Mouse (Mus musculus): ENCODE data around the gene Cfap69. TPM values are rescaled to one million over a fixed set of nuclear protein-coding genes. Genes with fewer than 3 reads are reported as not detected.
"Not testable (repeated sequence)": the region's sequence is repeated elsewhere in the genome, so short reads cannot be mapped to it uniquely, and the experiment has no call there.

Gene Cfap69
- not detected for polyA plus RNA-seq (2017; shearing (Covaris generic))

DNA sequence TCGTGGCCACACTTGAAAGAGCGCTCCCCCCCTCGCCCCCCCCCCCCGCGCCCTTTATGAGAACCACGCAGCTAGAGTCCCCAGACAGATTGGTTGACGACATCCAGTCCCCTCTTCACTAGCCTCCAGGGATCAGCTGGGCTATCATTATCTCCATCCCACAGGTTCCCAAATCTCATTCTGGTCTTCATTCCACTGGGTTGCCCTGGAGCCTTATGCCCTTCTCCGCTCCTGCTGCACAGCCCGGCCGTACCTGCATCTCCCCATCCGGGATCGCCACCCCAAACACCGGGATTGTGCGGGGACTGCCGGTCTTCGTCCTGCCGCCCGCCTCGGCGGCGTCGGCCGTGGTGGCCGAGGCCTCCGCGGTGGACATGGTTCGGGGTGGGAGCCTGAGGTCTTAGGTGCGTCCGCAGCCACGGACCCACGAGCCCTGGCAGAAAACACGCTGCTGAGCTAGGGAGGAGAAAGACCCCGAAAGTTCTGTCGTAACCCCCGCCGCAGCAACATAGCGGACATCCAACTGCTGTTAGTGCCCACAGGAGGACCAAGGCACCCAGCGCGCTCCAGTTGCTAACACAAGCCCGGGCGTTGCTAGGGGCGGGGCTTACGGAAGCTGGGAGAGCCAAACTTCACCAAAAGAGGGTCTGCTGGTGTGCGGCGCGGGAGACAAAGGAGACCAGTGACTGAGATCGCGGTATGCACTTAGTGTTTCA, at the start of gene Cfap69:
TSS of gene Cfap69 (minus strand) at position 585 of the 716 bp plus-strand sequence.
- no peak for ATAC-seq

DNA sequence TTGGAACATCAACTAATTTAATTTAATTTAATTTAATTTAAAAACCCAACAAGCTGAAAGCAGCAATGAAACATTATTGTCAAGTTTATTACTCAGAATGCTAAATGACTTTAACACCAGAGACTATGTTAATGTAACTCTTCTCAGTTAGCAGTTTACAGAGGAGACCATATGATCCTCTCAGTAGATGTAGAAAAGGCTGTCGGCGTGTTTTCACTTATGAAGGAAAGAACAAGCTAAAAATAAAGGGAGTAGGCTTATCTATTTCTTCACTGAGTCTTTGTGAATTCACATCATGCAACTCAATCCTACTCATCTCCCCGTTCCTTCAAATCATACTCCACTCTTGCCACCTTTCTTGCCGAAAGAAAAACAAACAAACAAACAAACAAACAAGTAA, 47.0 kb upstream of the Cfap69 start:
- no peak for ATAC-seq

DNA sequence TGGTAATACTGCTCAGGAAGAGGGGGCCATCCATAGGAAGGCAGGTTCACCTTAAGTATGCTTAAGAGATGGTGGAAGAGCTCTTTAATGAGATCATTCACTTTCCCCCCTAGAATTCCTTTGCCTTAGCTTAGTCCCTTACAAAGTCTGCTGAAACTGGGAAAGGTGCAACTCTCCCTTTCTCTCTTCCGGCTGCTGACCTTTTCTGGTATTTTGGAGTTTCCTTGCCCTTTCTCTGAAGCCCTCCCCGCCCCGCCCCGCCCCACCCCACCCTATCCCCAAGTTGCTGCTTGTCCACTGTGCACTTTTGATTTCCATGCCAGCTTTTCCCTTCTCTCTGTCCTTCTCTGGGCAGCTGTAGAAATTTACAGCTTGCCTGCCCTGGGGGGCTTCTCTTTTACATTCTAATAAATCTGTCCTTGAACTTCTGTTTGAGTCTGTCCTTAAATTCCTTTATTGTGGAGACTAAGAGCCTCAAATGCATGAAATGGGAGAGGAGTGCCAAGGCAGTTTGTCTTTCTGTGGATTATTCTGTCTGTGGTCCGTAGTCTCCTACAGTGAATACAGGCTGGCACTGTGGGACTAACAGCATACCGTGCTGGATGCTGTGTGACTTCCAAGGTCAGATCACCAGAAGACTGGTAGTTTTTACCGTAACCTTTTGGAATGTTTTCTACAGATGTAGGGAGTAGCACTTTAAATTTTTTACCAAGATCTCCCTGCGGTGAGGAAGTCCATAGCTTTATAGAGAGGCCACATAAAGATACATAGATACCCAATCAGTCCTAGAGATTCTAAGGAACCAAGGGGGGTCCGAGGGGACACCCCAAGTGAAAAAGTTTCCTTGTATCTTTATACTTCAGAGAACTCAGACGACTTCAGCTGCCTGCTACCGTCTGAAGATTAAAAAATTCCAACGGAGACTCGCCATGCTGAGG, 43.6 kb upstream of the Cfap69 start:
- no peak for ATAC-seq

DNA sequence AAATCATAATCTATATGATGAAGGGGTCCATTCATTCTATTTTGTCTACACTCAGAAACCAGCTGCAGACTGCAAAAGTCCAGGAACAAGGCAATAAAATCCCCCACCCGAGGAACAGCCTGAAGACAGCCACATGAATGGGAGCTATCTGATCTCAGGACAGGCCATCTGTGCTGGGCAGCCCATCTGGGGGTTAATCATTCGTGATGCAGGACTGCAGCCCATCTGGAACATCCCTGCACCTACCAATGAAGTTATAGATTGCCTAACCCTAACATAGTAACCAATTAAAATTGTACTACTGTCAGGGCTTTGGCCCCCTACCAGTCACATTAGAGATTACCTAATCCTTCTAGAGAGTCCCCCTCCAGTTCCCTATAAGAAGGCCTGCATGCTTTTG, 41.0 kb upstream of the Cfap69 start:
- ATAC-seq = no peak

DNA sequence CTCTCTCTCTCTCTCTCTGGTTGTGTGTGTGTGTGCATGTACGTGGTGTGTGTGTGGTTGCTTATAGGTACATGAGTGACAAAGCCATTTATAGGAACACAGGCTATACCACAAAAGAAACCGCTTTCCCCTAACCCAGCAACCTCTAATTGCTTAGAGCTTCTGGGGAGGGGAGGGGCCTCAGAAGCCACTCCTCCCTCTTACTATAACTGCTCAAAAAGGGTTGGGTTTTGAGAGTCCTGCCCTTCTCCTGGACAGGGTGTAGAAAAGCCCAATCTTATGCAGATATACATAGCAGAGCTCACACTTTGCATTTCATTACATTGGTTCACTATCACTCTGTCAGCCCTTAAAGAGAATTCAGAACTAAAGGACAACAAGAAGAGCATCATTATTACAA, 36.3 kb upstream of the Cfap69 start:
- no peak for ATAC-seq

DNA sequence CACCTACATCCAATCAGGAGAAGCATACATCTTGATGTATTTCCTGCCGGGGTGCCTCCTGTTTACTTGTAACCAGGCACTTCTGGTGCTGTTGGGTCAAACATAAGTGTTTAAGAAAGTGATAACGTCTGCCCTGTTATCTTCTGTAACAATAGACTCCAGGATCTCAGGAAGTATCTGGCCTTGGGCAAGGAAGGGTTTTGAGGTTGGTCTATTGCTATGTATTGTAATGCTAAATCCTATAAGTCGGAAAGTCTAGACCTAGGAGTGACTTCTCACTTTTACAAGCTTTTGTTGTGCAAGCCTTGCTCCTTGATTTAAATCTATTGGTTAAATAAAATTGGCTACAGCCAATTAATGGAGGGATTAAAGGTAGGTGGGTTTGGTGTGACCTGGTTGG, 34.8 kb upstream of the Cfap69 start:
- no peak for ATAC-seq

DNA sequence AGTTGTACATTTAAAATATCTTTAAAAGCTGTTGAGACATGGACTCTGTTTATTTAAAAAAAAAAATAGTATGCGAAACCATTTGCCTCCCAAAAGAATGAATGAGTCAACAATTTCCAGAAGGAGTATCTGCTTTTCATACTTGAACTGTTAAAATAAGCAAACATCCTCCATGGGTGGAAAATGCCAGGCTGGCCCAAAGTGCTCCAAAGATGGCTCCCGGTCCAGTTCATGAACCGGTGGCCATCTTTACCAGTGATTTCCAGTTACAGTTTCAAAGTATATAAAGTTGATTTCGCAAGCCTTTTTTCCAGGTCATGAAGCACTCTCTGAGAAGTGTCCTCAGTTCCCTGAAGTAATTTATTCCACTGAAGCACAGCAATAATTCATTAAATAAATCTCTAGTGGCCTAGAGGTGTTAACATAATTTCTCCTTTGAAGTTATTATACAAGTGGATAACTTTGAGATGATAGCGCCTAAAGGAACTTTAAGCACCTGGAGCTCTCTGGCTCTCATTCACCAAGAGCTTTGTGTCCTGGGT, 31.4 kb upstream of the Cfap69 start:
- ATAC-seq = no peak

DNA sequence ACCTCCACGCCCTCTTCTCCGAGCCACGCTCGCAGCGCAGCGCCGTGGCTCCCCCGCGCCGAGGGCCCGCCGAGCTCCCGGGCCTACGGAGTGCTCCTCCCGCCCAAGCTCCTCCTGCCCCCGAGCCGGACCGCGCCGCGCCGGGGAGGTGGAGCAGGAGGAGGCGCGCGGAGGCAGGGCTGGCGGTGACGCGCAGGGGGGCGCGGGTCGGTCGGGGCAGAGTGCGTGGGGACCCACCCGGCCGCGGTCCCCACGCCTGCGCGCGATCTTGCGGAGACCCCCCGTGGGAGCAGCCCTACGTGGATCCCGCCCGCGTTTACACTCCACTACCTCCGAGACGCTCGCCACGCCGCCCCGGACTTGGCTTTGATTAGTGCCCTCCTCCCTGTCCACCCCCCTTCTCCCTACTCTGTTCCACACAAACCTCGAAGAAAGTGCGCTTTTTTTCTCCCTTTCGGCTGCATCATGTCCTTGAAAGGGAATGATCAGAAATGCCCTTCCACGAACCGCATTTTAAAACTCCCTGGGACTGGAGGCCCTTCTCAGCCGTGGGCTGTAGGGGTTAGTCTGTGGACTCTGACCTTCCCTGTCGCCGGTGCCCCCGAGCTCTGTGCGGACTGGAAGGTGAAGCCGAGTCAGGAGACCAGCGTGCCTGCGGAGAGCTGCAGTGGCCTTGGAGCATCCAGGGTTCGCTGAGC, 30.1 kb upstream of the Cfap69 start, which contains the start of gene Steap2:
TSS of gene Steap2 (minus strand) at position 623 of the 698 bp plus-strand sequence.
- no peak for ATAC-seq

DNA sequence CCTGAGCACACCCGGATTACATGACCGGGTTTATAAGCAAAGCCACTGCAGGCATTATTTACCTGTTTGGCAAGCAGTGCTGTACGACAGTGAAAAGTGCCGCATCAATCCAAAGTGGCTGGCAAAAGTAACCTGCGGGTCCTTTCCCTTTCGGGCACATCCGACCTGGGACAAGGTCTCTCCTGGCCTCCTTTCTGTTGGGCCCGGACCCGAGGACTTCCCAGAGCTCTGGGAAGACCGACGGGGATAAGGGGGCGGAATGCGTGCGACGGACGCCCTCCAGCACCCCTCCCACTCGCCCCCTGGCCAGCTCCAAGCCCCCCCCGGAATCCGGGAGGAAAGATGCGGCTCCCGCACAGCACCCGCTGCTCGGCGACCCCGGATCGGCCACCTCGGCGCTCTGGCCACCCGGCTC, 29.5 kb upstream of the Cfap69 start:
- ATAC-seq = no peak

DNA sequence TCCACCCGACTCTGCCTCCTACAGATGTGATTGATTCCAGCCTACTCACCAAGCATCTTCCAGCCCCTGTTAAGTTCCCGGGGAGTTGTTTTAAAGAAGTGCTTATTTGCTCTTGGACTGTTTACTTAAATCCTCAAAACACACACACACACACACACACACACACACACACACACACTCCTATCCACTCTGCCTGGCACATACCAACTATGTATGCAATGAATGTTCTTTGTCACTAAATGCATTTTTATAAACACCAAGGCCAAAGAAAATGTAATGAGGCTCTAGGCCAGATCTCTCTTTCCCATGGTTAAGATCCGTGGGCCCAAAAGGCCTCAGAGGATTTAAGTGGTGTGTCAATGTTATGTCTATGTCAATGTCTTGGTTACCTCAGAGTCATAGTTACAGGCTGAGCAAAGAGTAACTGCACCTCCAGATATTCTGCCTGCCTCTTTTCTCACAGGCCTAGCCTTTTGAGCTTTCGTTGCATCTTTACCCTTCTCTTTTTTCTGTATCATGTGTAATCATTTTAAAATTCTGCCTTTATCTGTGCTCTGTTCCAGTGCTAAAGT, 28.2 kb upstream of the Cfap69 start:
- no peak for ATAC-seq

DNA sequence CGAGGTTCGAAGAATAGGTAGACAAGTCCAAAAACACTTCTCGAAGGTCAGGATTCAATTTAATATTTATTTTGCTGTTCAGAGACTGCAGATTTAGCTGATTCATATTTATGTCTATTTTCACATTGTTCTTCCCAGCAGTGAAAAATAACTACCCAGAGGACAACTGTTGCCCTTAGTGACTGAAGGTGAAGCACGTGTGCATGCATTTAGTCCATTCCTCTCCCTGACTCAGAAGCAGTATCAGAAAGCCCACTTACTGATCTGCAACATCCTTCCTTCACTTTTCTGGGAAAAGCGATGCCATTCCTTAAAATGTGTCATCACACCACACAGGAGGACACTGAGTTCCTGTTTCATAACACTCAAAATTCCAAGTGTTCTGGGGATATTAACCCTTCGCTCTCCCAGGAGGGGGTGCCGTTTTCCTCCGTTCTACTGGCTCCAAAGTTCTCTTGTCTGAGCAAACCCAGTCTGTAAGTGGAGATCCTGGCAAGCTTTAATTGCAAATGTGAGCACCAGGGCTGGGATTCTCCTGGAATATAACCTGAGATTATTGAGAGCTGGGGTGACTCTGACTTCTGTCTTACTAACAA, 25.0 kb upstream of the Cfap69 start:
- no peak for ATAC-seq

DNA sequence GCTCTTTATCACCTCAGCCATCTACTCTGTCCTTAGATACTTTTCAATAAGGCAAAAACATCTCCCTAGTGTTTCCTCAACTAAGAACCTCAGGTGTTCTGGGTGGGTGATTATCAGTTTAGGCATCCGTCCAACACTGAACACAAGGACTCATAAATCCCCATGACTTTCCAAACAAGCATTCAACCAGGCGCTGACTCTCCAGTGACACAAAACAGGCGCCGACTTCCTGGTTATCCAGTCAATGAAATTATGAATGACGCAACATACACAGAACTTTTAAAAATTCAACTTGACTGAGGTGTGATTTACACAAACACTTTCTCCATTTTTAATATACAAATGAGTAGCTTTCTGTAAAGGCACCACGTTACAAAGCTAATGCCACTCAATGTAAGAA, 24.2 kb upstream of the Cfap69 start:
- ATAC-seq = no peak

DNA sequence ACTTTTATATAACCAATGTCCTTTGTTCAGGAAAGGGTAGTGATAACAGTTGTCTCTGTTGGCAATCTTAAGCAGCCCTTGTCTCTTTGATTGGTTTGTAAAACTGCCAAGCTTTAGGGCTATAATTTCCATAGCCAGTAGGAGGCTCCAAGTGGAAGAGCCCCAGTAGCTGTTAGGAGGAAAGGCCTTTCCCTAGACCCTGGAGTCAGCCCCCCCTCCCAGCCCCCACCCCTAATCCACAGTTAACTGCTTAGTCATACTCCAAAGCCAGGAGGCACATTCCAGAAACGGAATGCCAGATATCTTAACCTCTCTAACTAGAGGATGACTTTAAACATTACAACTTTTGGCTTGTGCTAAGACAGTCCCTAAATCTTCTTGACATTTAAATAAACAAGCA, 22.9 kb upstream of the Cfap69 start:
- ATAC-seq = no peak

DNA sequence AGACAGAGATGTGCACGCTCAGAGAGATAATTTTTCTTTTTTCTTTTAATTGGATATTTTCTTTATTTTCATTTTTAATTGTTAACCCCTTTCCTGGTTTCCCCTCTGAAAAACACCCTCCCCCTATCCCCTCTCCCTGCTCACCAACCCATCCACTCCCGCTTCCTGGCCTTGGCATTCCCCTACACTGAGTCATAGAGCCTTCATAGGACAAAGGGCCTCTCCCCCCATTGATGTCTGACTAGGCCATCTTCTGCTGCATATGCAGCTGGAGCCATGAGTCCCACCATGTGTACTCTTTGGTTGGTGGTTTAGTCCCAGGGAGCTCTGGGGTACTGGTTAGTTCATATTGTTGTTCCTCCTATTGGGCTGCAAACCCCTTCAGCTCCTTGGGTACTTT, 20.9 kb upstream of the Cfap69 start:
- ATAC-seq = not testable (repeated sequence)

DNA sequence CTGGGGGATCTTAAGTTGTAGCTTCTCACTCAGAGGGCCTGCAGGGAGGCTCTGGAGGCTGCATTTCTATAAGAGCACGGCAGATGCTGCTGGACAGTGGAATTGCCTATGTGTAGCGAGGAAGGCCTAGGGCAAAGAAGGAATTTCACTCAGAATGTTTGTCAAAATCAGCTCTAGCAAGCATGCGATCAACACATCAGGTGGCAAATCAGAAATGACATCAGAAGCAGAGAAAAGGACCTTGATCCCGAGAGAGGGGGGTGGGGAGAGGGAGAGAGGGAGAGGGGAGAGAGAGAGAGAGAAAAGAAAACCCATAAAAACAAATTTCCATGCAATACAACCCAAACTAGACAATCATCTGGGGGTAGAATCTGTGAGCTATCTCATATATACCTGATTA, 19.3 kb upstream of the Cfap69 start:
- no peak for ATAC-seq

DNA sequence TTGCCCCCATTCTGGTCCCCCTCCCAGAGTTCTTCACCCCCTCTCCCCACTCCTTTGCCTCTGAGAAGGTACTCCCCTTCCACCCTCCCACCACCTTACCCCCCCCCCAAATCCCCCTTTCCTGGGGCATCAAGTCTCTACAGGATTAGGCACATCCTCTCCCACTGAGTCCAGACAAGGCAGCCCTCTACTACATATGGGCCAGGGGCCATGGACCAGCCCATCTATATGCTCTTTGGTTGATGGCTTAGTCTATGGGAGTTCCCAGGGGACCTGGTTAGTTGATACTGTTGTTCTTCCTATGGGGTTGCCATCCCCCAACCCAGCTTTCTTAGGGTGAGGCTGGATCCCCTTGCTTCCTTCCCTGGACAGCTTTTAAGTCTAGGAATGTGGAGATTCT, 15.4 kb upstream of the Cfap69 start:
- ATAC-seq = no peak

DNA sequence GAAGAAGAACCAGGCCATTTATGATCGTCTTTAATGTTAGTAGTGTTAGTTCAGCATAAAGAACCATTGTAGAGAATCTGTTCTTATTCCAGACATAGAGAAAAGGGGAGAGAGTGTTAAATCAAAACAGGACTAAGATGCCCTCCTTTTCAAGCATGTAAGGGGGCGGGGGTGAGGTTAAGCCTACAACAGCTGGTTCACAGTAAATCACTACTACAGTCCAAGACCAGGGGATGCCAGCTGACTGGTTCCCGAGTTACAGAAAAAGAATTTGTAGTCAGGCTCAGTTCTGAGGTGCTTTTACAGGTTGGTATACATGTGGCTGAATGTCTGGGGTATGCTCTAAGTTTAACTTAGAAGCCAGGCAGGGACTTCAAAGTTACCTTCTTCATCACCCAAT, 12.0 kb upstream of the Cfap69 start:
- no peak for ATAC-seq

DNA sequence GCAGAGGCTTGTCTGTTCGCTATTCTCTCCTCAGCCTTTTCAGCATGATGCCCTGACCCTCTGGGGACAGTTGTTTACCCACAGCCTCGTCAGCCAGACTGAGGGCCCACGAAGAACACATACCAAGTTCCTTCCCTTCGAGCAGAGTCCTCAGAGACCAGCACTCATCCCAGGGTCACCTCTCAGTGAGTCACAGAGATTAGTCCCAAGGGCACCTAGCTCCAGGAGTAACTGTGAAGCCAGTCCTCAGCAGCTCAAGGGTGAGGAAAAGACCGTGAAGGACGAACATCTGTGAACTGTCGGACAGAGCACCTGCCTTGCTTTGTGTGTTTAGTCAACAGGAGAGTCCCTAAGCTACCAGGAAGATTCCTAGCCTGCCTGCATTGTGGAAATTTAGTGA, 4.9 kb upstream of the Cfap69 start:
- ATAC-seq = no peak

DNA sequence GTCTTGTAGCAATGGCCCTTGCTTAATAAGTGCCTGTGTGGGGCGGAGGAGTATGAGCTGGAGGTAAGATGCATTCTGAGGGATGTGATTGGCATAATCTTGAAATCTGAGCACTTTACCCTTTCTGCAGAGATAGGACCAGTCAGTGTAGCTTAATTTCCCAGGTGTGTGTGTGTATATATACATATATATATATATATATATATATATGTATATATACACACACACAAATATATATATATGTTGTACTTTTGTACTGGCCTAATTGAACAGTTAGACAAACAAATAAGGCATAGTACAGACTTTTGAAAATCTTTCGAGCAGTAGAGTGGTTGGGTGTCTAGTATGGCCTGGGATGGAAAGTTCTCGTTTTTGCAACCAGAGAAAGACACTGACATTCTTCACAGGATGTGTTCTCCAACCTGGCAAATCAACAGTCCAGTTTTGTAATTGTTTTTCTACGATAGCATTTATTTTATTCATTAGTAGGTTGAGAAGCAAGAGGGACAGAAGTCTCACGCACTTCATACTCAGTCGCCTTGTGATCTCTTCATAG, 410 bp upstream of the Cfap69 start:
- no peak for ATAC-seq

DNA sequence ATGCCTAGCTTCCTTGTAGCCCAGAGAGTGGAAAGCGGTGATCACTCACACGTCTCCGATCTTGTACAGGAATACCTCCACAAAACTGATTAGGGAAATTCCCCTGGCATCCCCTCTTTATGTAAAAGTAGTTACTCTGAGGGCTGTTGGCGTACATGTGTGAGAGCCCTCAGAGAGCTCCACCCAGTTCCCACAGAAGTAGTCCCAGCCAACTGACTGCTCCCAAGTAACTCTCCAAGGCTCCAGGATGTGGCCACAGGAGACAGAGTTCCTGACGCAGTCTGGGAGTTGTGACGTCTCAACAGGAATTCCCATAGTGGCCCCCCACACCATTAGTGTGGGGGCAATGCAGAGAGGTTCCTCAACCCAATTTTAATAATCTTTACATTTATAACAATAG, 982 bp downstream of the Cfap69 start:
- ATAC-seq = no peak

DNA sequence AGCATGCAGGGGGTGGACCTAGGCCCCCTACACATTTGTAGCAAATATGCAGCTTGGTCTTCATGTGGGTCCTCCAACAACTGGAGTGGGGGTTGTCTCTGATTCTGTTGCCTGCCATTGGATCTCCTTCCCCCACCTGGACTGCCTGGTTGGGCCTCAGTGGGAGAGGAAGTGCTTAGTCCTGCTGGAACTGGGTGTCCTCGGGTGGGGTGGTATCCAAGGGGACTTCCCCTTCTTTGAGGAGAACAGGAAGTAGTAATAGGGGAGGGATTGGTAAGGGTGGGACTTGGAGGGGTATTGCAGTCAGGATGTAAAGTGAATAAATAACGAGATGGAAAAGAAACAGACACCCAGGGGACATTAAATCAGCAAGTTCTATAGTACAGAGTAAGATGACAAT, 5.4 kb downstream of the Cfap69 start:
- ATAC-seq = no peak

DNA sequence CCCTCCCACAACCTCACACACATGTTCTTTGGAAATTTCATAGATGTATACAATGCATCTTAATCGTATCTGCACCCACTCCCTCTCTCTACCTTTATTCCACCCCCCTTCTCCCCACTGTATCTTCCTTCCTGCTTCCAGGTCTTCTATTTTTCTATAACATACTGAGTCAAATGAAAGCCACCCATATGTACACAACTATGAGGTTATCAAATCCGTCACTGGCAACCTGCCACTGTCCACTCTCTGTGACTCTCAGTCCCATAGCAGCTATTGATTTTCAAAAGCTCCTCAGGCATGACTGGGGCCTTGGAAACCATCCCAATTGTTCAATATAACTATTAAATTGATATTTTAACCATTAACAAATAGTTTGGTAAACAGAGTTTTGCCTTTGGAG, 6.1 kb downstream of the Cfap69 start:
- no peak for ATAC-seq

All from CD4-positive, CD25-positive, alpha-beta regulatory T cell, adult 4 months (primary cell).